Mouse (Mus musculus): ENCODE measurements around the gene Cdh13.

The Cdh13 gene

DNA sequence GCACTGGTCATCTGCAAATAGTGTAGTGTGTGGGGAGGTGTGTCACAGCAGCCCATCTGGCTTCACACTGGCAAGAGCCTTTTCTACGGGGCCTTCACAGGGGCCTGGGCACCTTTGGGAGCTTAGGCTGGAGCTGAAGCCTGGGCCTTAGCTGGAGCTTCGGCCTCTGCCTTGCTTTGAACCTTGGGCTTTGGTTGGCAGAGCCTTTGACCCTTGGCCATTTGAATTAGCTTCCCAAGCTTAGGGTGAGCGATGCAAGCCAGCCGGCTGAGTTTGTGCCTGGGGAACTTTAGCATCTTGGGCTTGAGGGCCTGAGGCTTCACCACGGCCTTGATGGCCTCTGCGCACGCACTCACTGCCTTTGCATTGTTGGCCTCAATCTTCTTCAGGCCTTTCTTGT lies 98.1 kb downstream of the Cdh13 start:
- no peak for DNase-seq

GRCm38 (mm10) chr8:118384314-118384713 lies 100.8 kb downstream of the Cdh13 start:
- DNase-seq, result no peak

- DNase-seq, result no peak
Measured at GRCm38 (mm10) chr8:118389456-118389855, 105.9 kb downstream of the Cdh13 start.

DNA sequence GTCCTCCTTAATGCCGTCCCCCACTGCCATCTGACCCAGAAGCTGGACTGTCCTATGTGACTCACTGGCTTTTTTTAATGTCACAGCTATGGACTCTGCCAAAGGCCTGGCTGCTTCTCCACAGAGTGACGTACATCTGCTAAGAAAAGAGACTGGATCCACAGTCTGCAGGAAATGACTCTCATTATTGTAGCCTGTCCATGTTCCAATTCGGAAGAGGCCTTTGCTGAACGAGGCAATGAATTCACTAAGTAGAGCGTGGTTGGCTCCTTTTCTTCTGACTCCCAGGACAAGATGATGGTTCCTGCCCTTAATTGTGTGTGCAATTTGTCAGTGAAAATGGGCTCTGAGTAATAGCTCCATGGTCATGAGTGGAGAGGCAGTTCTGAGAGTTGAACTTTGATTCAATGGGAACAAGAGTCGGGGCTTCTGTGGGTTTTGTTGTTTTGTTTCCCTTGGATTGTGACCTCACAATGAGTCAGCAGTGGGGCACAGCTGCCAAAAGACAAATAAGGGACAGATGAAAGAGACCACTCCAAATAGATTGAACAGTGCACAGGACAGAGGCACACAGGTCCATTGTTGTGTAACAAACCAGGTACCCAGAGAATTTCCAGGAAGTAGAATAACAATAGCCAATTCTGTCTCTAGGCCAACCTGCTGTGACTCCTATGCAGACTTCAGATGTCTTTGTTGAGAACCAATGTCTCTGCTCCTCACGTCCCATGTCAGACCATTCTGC lies 110.5 kb downstream of the Cdh13 start:
- peak; percentile 57 for DNase-seq

DNA sequence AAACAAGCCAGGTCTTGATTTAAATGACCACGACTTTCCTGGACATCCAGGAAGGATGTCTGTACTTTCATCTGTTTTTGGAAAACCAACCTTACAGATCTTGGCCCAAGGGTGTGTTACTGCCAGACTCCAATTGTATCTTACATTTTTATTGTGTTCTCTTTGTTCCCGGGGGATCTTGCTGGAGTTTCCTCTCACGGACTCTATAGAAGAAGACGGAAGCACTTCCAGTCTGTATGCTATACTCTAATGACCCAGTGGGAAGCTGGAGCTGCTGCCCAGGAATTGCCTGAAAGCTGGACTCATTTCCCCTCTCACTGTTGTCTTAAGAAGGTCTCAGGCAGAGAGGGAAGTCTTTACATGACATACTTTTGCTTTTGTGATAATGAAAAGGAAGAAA lies 111.6 kb downstream of the Cdh13 start:
- peak; percentile 11 for DNase-seq

DNA sequence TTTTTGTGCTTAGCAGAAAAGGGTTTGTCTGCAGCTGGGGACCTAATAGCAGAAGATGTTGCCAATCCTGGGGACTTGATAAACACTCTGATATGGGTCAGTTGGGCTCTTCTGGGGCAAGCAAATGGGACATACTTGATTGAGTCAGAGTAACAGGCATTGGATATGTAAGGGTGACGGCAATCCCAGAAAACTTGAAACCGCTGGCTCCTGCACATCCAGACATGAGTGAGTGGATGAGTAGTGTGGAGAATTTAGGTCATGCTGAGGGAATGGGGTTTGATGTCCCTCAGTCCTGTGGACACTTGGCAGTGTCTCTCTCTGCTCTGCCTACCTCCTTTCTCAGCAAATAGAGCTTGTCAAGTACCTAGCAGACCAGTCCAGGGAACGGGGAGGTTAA lies 121.3 kb downstream of the Cdh13 start:
- DNase-seq, result no peak

- peak; percentile 46 for DNase-seq
Measured at GRCm38 (mm10) chr8:118407322-118407721, 123.8 kb downstream of the Cdh13 start.

- no peak for DNase-seq
Measured at GRCm38 (mm10) chr8:118409396-118409795, 125.9 kb downstream of the Cdh13 start.

DNA sequence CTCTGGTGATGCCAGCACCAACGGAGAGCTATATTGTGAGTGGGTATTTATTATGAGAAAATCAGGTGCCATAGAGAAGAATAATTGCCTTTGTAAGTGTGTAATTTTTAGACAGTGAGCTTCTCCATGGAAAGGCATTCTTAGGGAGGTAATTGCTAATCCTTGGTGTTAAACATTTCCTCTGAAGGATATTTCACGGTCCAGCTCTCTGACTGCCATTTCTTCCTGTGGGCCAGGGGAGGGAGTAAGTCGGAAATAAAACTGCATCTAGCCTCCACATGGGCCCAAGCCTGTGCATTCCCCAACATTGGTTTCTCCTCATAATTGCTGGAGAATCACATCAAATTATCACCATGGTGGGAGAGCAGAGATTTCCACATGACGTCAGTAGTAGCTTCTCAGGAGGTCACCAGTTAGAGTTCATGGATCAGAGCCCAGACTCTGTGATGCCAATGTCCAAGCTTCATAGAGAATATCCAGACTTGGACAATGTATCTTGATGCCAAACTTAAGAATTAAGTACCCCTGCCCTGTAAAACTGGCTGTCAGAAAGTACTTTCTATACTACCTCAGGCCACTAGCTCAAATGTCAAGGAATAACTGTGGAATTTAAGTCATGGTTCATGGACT lies 126.9 kb downstream of the Cdh13 start:
- DNase-seq, result no peak

GRCm38 (mm10) chr8:118415672-118416071 lies 132.1 kb downstream of the Cdh13 start:
- DNase-seq, result no peak

DNA sequence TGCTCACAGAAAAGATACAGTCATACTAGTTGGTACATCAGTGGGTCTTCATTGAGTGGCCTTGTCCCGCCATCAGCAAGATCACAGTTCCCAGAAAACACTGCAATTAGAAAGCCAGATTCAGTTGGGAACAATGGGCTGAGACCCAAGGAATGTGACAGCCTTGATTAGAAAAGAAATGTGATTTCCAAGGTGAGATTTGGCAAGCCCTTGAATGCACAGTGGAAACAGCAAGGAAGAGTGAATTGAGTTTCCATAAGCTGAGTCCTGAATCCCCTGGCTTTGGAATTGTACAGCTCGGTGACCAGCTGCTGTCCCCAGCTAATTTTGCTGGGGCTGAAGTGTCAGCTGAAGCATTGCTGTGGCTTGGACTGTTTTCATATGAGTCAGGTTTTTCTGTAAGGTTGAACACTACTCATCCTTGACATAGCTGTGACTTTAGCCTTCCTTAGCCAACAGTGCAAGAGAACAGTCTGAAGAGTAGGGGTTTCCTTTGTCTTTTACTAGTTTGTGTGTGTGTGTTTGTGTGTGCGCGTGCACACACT lies 133.3 kb downstream of the Cdh13 start:
- no peak for DNase-seq

- DNase-seq, result no peak
Measured at GRCm38 (mm10) chr8:118422624-118423023, 139.1 kb downstream of the Cdh13 start.

- DNase-seq, result no peak
Measured at GRCm38 (mm10) chr8:118428941-118429340, 145.4 kb downstream of the Cdh13 start.

GRCm38 (mm10) chr8:118431731-118432440 lies 148.4 kb downstream of the Cdh13 start:
- DNase-seq, result no peak

DNA sequence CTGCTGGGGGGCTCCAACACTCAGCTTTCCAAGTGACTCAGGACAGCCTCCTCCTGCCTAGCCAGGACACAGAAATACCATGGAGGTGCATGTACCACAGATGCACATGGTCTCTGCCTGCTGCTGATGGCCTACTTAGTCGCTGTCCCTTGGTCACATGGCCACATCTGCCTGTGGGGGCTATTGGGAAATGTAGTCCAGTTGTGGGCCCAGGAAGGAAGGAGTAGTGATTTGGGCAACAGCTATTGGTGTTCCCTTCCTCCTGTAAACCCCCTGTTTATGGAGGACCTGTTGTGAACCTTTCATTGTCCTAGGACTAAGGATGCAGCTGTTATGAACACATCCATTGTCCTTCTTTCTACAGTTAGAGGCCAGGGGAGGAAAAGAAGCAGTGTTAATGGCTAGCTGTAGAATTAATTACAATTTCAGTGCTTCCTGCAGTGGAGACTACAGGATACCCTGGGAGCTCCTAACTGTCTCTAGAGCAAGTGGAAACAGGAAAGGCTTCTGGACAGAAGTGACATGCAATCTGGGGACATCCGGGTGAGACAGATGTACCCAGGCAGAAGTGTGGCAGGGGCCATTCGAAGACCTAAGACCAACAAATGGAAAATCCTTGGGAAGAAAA lies 150.1 kb downstream of the Cdh13 start:
- no peak for DNase-seq

GRCm38 (mm10) chr8:118436751-118437150 lies 153.2 kb downstream of the Cdh13 start:
- DNase-seq, result no peak

DNA sequence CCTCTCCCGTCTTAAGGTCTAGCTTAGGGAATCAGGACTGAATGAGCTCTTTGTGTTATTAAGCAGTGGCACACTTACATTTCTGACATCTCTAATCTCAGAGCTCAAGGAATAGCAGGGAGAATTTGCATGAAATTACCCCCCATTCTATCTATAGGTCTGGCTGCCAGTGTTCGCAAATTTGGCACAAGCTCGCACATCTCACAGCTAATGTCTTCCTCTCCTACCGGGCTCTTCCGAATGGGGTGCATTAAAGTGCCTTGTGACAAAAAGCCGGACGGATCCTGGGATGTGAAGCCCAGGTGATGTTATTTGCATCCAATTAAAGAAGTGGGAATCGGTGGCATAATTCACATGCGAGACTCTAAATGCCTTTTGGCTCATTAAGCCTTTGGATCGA lies 153.6 kb downstream of the Cdh13 start:
- no peak for DNase-seq

GRCm38 (mm10) chr8:118437874-118438273 lies 154.3 kb downstream of the Cdh13 start:
- DNase-seq, result no peak

DNA sequence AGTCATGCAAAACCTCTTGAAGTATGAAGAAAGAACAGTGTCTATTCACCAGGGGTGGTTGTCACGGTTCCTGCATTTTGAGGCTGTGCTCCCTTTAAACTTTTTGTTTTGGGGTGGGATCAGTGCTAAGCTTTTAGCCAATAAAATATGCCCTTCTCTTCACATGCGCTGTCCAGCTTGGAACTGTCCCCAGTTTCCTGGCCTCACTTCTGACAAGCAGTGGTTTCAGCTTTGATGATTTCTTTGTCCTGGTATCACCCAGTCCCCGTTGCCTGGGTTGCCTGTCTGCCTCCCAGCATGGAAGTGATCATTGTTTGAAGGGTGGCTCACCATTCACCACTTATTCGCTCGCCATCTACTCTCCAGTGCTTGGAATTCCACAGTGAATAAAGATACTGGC lies 156.3 kb downstream of the Cdh13 start:
- peak; percentile 11 for DNase-seq

DNA sequence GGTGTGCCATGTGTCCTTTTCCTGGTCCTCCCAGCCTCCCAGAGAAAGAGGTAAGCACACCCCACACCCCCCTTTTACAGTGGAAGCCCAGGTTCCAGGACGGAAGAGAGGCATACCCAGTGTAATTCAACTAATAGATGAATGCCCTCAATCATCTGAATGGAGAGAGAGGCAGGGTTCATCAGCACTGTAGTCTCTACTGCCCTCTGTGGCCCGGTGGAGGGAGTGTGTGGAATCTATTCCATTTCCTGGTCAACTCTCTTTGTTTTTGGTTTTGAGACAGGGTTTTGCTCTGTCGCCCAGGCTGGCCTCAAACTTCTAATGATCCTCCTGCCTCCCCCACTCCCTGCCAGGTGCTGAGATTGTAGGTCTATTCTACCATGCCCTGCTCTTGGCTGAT lies 159.8 kb downstream of the Cdh13 start:
- peak; percentile 51 for DNase-seq

- no peak for DNase-seq
Measured at GRCm38 (mm10) chr8:118444651-118445207, 161.2 kb downstream of the Cdh13 start.

DNA sequence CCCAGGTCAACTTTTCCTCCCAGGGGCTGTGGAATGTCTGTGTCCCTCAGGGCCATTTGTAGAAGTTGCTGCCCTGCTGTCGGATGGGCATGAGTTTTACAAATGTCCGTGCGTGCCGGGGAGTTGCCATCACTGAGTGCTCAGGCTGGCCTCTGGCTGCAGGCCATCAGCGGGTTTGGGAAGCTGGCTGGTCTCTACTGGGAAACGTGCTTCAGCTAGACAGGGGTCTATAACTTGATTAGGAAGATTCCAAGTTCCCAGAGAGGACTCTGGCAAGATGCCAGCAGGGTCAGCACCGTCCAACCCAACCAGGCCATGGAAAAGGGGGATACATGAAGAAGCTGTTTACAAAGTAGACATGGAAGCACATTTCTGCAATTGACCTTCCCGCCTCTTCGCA lies 163.0 kb downstream of the Cdh13 start:
- DNase-seq, result peak; percentile 16

DNA sequence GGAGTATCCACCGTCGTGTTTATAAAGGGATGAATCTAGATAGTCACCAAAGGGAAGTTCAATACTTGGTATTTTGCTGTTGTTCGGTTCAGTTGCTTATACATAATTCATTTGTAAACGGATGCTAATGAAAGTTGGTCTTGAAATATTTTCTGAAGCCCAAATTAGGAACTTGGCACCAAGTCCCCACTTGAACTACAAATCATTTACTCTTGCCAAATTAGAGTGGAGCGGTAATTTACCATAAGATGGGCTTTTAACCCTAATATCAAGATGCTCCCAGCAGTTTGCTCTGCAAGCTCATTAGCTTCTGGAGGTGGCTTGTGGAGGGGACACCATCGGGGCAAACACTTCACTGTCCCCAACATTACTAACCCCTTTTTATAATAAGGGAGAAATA lies 164.5 kb downstream of the Cdh13 start:
- DNase-seq, result no peak
